In genomic region chr1:172450226-172450625, GRCm38 (mm10) we compare ENCODE assay signal across 19 mouse cellular contexts. TPM values are rescaled to one million over a fixed set of nuclear protein-coding genes. Genes with fewer than 3 reads are reported as not detected.
DNase-seq lines count a peak whose midpoint lies in the region; ATAC-seq and TF ChIP-seq lines count a peak whose summit lies in the region.
"Had no signal": no experiment of that assay in that cellular context is flagged by ENCODE, and none has a peak within 500 bp of the region (broad histone marks: within the 10 kb centered on the region; RNA-seq: fewer than 3 reads in every experiment).

No protein-coding gene starts in this region.

- no peak overlapping the region for H3K4me2 ChIP-seq in kidney, postnatal 0 days (ENCODE audit: low read length)
- peak overlapping the region; percentile 6 for H3K4me2 ChIP-seq in myocyte (ENCODE audit: low read depth)
- H3K4me2 ChIP-seq: embryonic facial prominence, embryonic 15.5 days; forebrain, embryonic 13.5 days; liver, embryonic 13.5 days had no signal

- no peaks in the 10 kb centered on the region for H3K36me3 ChIP-seq in kidney, postnatal 0 days (ENCODE audit: insufficient read depth, low read length)
- H3K36me3 ChIP-seq in myocyte (ENCODE audit: control insufficient read depth, insufficient read depth) = no peaks in the 10 kb centered on the region
- H3K36me3 ChIP-seq: embryonic facial prominence, embryonic 15.5 days; liver, embryonic 13.5 days had no signal

- no peak for ATAC-seq in kidney, postnatal 0 days (replicated peaks; ENCODE audit: low FRiP score, low read depth)
- no peak for ATAC-seq in granulocyte monocyte progenitor cell, adult 5-6 weeks (replicated peaks; ENCODE audit: poor library complexity, severe bottlenecking)
- ATAC-seq: forebrain, embryonic 13.5 days; hindbrain, embryonic 16.5 days had no signal

- no peak overlapping the region for H3K9ac ChIP-seq in kidney, postnatal 0 days (ENCODE audit: low read depth, low read length)
- H3K9ac ChIP-seq: embryonic facial prominence, embryonic 15.5 days; forebrain, embryonic 13.5 days; liver, embryonic 13.5 days had no signal

- no peak overlapping the region for H3K4me3 ChIP-seq in kidney, postnatal 0 days (replicated peaks; ENCODE audit: low read depth, low read length)
- H3K4me3 ChIP-seq in myocyte = no peak overlapping the region
- H3K4me3 ChIP-seq: embryonic facial prominence, embryonic 15.5 days; forebrain, embryonic 13.5 days; liver, embryonic 13.5 days had no signal

- no peaks in the 10 kb centered on the region for H3K79me2 ChIP-seq in myocyte (ENCODE audit: control insufficient read depth, insufficient read depth)

- no peak for TF ChIP-seq POLR2A in myocyte (IDR thresholded peaks at IDR 0.05; ENCODE audit: insufficient read length, low read depth)

- no peaks in the 10 kb centered on the region for H3K9me3 ChIP-seq in kidney, postnatal 0 days (replicated peaks; ENCODE audit: low read length)
- H3K9me3 ChIP-seq: embryonic facial prominence, embryonic 15.5 days; forebrain, embryonic 13.5 days; liver, embryonic 13.5 days had no signal

- H3K27ac ChIP-seq in kidney, postnatal 0 days = no peak overlapping the region
- H3K27ac ChIP-seq: embryonic facial prominence, embryonic 15.5 days; forebrain, embryonic 13.5 days; liver, embryonic 13.5 days had no signal

- peak; percentile 20 for DNase-seq in embryo, embryonic 11 days
- DNase-seq in embryo, embryonic 10 days (ENCODE audit: low spot score) = no peak
- DNase-seq in kidney, postnatal 0 days (ENCODE audit: low spot score) = no peak
- no peak for DNase-seq in kidney, postnatal 25 days
- DNase-seq in ES-CJ7 (ENCODE audit: low read depth, low spot score) = peak; percentile 30
- DNase-seq in right cerebral cortex, adult 18-20 months = no peak
- DNase-seq: adrenal gland, postnatal 25 days; gastrocnemius, postnatal 10 days; kidney, postnatal 10 days; left cerebral cortex, postnatal 4 days; liver, embryonic 13.5 days; lung, postnatal 4 days; right cerebral cortex, postnatal 25 days had no signal

- WGBS in kidney, postnatal 0 days = 58% methylated on average over 2 of the region's 2 CpGs

- H3K27me3 ChIP-seq in kidney, postnatal 0 days (ENCODE audit: insufficient read depth, low read length) = no peaks in the 10 kb centered on the region
- H3K27me3 ChIP-seq in myocyte (ENCODE audit: control insufficient read depth, insufficient read depth, insufficient read length) = no peaks in the 10 kb centered on the region
- H3K27me3 ChIP-seq: embryonic facial prominence, embryonic 15.5 days had no signal

- no peaks in the 10 kb centered on the region for H3K4me1 ChIP-seq in kidney, postnatal 0 days (replicated peaks; ENCODE audit: insufficient read depth, low read length)
- H3K4me1 ChIP-seq: forebrain, embryonic 13.5 days; liver, embryonic 13.5 days had no signal

- peak; percentile 27; the same call in 1 of the 2 replicates for TF ChIP-seq CTCF in kidney, postnatal 0 days (IDR thresholded peaks at IDR 0.05; ENCODE audit: low read depth)

- no peak overlapping the region for H3ac ChIP-seq in myocyte (ENCODE audit: control insufficient read depth, insufficient read length)

TF ChIP-seq in myocyte, 11 proteins besides CTCF, POLR2A, EP300 and RAD21:
- no peak for TF ChIP-seq REST (IDR thresholded peaks at IDR 0.05; ENCODE audit: insufficient read depth, insufficient read length)
- TF ChIP-seq MAX (IDR thresholded peaks at IDR 0.05; ENCODE audit: low read depth) = no peak
- no peak for TF ChIP-seq SRF (IDR thresholded peaks at IDR 0.05; ENCODE audit: control insufficient read depth, insufficient read length, low read depth)
- TF ChIP-seq E2F4 (IDR thresholded peaks at IDR 0.05; ENCODE audit: insufficient read depth) = no peak
- TF ChIP-seq TCF12 (IDR thresholded peaks at IDR 0.05; ENCODE audit: insufficient read depth, poor library complexity, severe bottlenecking) = no peak
- no peak for TF ChIP-seq MYOD1 (IDR thresholded peaks at IDR 0.05; ENCODE audit: control insufficient read depth in 1 of 3, insufficient read length in 2 of 3, low read depth in 2 of 3)
- no peak for TF ChIP-seq TCF3 (IDR thresholded peaks at IDR 0.05; ENCODE audit: insufficient read length, low read depth)
- TF ChIP-seq POLR2AphosphoS2 (IDR thresholded peaks at IDR 0.05; ENCODE audit: insufficient read length, low read depth) = no peak
- TF ChIP-seq USF1 (IDR thresholded peaks at IDR 0.05; ENCODE audit: low read depth) = no peak
- no peak for TF ChIP-seq MYOG (IDR thresholded peaks at IDR 0.05; ENCODE audit: control insufficient read depth in 1 of 3, insufficient read depth in 1 of 3, insufficient read length in 2 of 3, low read depth in 2 of 3)
- no peak for TF ChIP-seq CEBPB (IDR thresholded peaks at IDR 0.05; ENCODE audit: insufficient read depth, poor library complexity, severe bottlenecking)
TF ChIP-seq in myocyte: peak in this region for 0.

RNA-seq across cellular contexts. Expression of gene Slamf9, which starts 24.9 kb away (rescaled TPM):
- polyA plus RNA-seq in kidney, postnatal 0 days (2015; fragmentation: Nextera tagmentation; extraction: Ambion mirVana) = 1.3 and 2.3 TPM in 2 replicates
- 4.7 TPM for polyA plus RNA-seq in myocyte (2012; fragmentation: generic; extraction: Trizol)
- not detected in 2 replicates for total RNA-seq in granulocyte monocyte progenitor cell, adult 5-6 weeks (2014; fragmentation: Nextera tagmentation)
- total RNA-seq in granulocyte monocyte progenitor cell, adult 5-6 weeks (2017) = 0.26 TPM in 1 of 2 replicates, not detected in the other
- total RNA-seq: layer of hippocampus, postnatal 25 days had no signal

RNA-seq across cellular contexts. Expression of gene Igsf9, which starts 31.4 kb away (rescaled TPM):
- polyA plus RNA-seq in kidney, postnatal 0 days (2015; fragmentation: Nextera tagmentation; extraction: Ambion mirVana) = 12.5 and 13.3 TPM in 2 replicates
- polyA plus RNA-seq in myocyte (2012; fragmentation: generic; extraction: Trizol) = 0.77 TPM
- total RNA-seq in granulocyte monocyte progenitor cell, adult 5-6 weeks (2014; fragmentation: Nextera tagmentation) = not detected in 2 replicates
- total RNA-seq in granulocyte monocyte progenitor cell, adult 5-6 weeks (2017) = not detected in 2 replicates

RNA-seq across cellular contexts. Expression of gene Tagln2, which starts 49.6 kb away (rescaled TPM):
- polyA plus RNA-seq in kidney, postnatal 0 days (2015; fragmentation: Nextera tagmentation; extraction: Ambion mirVana) = 225 and 250 TPM in 2 replicates
- polyA plus RNA-seq in myocyte (2012; fragmentation: generic; extraction: Trizol) = 393 TPM
- total RNA-seq in granulocyte monocyte progenitor cell, adult 5-6 weeks (2014; fragmentation: Nextera tagmentation) = 629 and 731 TPM in 2 replicates
- total RNA-seq in granulocyte monocyte progenitor cell, adult 5-6 weeks (2017) = 281 and 350 TPM in 2 replicates

Comparison
In these comparisons a context has a peak if more than half of its experiments do, and no peak if none do; other contexts are left out.
1. DNase-seq: peak in embryo, embryonic 11 days (single experiment) and ES-CJ7 (single experiment); none in embryo, embryonic 10 days (single experiment), kidney, postnatal 0 days (single experiment), kidney, postnatal 25 days (0 of 2) and right cerebral cortex, adult 18-20 months (single experiment).